Mouse (Mus musculus) c-Kit-positive CD71-positive TER-119-negative erythroid progenitor cells, embryonic 14.5 days (primary cell): ENCODE measurements around the gene Inka2.
"Not testable (repeated sequence)": the region's sequence is repeated elsewhere in the genome, so short reads cannot be mapped to it uniquely, and the experiment has no call there.

ENCODE experiments used
- DNase-seq: peaks from one replicate; pipeline ENCODE4 v3.0.0-alpha.2; 2013; ENCODE audit warnings: low read depth

The Inka2 gene

DNA sequence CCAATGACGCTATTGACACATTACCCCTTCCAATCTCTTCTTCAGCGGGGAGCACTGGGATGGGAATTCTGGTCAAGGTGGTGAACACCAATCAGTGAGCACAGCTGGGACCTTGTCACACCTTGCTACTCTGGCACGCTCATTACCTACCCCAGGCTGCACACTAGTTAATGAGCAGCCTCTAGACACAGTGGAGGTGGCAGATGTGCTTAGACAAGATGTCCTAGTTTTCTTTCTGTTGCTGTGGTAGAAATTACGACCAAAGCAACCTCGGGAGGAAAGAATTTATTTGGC is 7.3 kb upstream of the Inka2 start:
- DNase-seq = no peak

DNA sequence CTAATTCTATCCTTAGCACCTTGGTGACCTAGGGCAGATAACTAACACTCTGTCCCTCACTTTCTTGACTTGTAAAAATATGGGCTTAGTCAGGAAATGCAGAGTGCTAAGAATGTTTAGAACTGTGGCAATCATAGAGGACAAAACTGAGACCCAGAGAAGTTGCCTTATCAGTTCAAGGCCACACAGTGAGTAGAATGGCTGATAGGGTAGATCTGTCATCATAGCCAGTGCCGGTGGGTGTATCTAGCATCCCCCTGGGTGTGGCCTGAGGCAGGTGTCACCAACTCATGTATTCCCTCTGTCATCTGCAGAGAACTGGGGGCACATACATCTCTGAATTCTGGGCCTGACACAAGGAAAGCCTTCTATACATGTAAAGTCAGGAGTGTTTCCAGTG is 6.1 kb upstream of the Inka2 start:
- peak; percentile 72 for DNase-seq

DNA sequence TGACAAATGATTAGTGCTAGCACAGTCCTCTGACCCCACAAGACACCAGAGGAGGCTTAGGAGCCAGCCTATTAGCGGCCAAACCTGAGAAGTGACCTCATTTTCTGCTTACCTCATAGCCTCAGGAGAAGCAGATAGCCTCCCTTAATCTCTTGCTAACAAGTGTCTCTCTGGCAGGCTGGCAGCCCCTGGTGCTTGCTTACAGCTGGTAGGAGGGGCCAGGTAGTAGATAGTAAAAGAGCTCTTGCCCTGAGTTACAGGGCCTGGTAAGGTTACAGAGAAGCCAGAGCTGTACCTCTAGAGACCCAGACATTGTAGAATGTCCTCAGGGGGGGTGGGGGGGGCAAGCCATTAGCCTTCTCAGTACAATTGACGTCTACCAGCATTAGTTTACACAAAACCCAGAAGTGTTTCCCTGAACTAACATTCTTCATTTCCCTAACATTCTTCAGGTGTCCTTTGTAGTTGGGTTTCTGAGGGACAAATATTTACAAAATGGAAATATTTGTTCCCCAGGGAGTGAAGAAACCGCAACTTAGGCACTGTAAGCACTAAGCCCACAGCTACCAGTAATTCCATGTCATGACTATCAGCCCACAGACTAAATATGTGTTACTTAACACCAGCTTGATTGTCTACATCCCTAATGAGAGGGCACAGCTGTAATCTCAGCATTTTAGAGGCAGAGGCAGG is 5.0 kb upstream of the Inka2 start:
- peak; percentile 72 for DNase-seq

DNA sequence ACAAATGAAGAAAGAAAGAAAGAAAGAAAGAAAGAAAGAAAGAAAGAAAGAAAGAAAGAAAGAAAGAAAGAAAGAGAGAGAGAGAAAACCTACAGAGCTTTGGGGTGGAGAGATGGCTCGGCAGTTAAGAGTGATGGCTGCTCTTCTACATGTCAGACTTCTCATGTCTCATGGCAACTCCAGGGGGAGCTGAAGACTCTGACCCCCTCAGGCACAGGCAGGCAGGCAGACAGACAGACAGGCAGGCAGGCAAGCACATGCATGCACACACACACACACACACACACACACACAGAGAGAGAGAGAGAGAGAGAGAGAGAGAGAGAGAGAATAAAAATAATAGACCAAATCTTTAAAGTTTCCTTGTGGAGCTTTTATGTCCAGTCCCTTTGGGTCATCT is 3.6 kb upstream of the Inka2 start:
- not testable (repeated sequence) for DNase-seq

DNA sequence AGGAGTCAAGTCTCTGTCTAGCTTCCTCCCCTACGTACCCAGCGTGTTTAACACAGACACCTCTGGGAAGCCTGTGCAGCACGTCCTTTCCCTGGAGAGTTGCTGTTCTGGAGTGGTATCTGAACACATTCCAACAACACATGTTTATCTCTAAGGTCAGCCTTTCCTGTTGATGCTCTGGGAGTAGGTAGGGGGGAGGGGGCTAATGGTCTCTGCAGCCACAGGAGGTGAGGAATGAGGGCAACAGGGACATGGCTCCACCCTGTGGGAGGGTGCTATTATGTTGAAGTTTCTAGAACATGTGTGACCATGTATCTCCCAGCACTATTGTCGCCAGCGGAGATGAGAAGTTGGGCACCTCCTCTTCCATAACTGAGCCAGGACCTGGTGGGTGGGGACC is 3.0 kb upstream of the Inka2 start:
- DNase-seq = no peak

DNA sequence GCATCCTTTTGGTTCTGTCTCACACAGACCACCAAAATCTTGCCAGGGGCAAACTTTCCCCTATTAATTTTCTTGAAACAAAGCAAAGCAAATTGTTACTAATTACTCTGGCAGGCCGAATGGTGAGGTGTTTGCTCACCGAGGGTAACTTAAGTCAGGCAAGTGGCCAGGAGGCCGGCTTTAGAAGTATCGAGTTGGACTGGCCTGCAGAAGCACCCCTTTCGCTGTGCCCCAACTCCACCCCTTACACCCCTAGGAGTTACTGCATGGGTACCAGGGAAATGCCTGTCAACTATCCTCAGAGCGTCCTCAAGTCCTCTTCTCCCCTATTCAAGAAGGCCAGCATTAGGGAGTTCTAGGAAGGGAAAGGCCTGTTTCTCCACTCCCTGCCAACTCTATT is 828 bp upstream of the Inka2 start:
- DNase-seq = no peak

DNA sequence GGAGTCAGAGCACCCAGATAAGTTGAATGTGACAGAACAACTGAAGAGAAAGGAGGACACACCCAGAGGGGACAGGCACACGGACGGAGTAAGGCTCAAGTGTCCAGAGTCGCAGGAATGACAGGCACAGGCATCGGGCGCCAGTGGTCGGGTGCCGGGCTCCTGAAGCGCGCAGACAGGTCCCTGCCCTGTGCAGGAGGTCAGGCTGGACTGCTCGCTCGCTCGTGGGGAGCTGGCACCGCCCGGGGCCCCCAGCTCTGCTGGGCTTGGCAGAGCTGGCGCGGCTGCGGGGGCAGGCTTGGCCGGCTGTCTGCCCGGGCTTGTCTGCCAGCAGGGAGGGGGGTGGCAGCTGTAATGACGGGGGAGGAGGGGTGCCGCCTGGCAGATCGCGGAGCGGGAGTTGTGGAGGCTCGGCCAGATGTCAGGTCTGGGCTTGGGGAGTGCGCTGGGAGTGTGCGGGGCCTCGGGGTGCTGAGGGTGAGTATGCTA is 706 bp downstream of the Inka2 start:
- no peak for DNase-seq

DNA sequence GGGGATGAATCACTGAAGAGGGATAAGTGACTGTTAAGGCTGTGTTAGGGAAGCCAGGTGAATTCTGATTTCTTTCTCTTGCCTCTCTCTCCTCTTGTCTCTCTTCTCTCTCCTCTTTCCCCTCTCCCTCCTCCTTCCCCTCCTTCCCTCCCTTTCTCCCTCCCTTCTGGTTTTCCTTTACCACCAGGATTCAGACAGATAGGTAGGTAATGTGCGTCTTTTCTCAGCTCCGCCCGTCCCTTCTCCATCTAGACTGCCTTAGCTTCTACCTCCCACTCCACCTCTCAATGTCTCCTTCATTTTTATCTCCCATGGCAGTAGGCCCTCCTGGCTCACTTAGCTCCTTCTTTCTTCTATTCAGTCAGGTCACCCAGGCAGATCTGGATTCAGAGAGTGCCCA is 1.2 kb downstream of the Inka2 start:
- no peak for DNase-seq

DNA sequence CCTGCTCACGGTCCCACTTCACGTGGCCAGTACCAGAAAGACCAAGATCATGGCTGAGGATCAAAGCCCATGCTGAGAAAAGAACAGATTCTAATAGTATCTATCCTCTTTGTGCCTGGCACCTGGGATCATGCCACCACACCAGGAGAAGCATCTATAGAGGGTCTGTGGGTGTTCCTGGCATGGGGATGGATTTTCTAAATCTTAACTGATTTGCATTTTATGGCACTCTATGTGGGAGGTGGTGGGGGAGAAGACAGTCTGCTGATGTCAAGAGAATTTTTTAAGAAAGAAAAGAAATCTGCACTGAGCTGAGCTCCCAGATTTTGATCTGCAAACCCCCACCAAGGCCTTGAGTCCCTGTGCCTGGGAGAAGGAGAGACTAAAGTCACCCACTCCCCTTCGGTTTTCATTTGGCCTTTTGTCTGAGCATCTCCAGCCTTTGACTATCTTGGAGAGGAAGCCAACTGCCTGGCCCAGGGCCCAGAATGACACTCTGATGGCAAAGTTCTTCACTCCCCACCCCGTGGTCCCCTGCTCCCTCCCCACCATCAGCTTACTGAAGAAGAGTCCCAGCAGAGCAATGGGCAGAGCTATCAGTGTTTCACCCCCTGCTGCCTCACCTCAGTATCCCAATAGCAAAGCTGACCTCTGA is 2.1 kb downstream of the Inka2 start:
- no peak for DNase-seq

DNA sequence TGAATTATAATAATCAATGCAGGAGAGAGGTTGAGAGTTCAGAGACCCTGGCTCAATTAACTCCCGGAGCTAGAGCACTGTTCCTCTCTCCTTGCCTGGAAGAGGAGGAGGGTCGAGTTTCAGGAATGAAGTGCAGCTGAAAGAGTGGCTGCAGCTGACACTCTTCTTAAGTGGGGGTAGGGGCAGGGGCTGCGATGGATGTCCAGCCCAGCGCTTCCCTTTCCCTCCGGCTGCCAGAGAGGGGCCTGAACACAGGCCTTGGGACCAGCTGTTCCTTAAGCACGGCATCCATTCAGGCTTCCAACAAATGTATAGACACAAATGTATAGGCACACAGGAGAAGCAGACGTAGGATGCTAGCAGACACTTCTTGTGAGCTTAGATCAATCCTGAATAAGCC is 3.2 kb downstream of the Inka2 start:
- DNase-seq = no peak

DNA sequence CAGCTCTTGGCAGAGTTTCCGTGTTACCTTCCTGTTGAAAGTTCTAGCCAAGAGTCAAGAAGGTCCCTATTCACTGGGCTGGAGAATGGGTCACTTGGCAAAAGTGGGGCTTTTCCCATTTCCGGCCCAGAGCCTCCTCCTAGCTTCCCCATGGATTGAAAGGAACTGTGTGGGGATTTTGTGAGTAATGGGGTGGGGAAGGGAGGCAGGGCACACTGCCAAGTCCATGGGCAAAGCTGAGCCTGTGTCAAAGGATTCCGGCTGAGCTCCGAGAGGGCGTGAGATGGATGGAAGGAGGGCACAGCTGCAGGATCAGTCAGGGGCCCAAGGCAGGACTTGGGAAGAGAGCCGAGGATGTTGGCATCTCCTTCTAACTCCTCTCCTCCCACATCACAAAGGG is 5.8 kb downstream of the Inka2 start:
- DNase-seq = no peak

DNA sequence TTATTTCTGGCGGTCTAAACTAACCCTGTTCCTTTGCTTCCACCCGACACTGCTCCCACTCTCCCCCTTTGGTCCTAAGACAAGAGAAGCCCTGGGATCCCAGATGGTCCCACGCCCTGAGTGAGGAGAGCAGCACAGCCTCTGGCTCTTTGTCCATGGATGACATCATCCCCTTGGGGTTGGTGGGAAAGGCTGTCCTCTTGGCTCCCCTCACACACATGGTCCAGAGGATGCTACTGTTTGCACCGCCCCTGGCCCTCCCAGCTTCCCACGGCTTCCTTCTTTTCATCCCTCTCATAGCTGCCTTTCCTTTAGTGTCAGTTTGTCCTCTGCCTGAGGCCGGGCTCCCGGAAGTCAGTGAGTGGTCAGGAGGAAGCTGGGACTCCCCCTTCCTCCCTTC is 7.3 kb downstream of the Inka2 start:
- DNase-seq = no peak

DNA sequence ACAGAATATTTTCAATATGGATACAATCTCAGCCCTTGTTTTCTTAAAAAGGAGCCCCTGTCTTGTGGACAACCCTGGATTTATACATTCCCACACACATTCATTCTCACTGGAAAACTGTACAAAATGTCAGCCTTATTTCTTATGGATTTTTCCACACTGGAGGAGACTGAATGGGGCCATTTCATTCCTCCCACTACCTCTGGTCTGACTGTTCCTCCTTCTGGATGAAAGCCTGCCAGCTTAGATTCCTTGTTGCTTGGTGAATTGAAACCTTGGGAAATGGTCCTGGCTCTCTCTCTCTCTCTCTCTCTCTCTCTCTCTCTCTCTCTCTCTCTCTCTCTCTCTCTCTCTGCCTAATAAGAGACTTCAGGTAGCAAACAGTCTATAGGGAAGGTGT is 8.4 kb downstream of the Inka2 start:
- DNase-seq = no peak

DNA sequence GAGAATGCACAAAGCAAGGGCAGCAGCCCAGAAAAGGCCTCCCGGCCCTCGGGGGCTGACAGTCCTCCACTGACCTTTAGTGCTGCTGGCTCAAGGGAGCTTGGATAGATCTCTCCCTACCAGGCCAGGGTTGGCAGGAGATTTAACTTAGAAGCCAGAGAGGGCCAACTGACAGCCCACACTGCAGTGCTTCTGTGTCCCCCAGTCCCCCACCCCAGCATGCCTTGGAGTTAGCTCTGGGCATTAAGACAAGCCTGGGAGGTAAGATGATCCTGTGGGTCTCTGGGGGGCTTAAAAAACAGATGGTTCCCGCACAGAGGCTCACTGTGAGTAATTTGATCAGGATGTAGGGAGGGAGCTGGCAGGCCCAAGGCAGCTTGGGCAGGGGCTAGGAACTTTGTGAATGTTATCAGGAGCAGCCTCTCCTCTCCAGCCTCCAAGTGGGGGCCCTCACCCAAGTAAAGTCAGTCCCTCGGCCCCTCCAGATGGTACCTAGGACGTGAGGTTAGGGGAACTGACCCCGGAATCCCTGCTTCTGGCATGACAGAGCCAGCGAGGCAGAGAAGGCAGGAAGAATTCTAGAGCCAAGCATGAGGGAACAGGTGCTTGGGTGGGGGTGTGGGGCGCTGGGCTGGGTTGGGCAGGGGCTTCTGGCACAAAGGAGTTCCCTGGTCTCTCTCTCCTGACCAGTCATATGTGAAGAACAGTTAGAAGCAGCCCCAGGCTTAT is 9.9 kb downstream of the Inka2 start:
- DNase-seq = no peak

DNA sequence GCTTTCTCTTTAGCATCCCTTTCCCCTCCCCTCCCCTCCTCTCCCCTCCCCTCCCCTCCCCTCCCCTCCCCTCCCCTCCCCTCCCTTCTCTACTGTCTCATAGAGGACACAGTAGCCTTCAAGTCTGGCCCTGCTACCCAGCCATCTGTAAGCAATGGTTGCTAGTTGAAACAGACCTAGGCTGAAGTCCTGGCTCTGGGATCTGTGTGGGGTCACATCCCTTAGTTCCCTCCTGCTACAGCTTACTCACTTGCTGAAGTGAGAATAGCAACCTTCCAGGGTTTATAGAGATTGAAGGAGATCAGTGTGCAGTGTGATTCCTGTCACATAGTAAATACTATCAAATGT is 10.4 kb downstream of the Inka2 start:
- DNase-seq = no peak

DNA sequence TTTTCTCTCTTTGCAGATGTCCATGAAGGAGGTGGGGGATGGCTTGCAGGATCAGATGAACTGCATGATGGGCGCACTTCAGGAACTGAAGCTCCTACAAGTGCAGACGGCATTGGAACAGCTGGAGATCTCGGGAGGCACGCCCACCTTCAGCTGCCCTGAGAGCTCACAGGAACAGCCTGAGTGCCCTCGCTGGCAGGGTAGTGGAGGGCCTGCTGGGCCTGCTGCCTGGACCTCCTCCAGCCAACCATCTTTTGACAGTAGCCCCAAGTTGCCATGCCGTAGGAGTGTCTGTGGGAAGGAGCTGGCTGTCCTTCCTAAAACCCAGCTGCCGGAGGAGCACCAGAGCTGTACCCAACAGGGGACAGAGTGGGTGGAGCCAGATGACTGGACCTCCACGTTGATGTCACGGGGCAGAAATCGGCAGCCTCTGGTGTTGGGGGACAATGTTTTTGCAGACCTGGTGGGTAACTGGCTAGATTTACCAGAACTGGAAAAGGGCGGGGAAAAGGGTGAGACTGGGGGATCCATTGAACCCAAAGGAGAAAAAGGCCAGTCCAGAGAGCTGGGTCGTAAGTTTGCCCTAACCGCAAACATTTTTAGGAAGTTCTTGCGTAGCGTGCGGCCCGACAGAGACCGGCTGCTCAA is 12.1 kb downstream of the Inka2 start:
- no peak for DNase-seq

DNA sequence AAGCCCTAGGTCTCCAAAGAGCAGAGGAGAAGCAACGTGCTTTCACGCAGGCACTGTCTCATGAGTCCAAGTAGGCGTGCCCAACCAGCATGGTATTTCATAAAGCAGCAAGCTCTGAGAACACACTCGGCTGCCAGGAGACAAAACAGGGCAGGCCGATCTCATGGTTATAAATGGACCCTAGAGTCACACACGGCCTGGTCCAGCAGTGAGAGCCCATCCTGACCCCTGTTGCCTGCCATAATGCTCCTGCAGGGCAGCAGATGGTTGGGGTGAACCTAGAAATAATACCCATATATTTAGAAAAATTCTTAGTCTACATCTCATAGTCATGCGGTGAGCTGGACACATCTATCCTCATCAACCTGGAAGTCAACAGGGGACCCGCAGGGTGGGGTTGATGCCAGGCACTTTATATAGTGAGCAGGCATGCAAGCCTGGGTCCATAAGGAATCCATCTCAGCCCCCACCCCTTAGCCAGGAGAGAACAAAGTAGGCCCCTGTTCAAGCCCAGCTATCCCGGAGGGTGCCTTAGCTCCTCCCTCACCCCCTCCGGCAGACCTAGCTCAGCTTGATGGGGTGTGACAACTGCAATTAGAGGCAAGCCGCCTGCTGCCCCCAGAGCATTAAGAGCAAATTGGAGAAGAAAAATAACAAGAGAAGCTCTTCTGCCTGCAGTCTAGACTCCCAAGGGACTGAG is 13.6 kb downstream of the Inka2 start:
- DNase-seq = no peak

DNA sequence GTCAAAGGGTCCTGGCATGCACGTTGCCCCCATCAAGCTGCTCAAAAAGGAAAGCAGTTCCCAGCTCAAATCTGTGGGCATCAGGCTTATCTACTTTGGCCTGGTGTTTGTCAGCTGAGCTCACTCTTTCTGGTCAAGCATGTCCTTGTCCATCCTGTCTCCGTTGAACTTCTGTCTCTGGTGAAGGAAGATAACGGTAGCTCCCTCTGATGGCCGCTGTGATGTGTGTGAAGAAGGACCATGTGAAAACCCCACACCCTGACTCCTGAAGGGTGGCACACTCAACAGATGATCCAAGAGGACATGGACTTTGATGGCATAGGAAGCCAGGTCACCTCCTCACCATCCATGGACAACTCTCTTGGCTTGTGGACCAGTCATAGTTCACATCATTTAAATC is 14.3 kb downstream of the Inka2 start:
- no peak for DNase-seq

DNA sequence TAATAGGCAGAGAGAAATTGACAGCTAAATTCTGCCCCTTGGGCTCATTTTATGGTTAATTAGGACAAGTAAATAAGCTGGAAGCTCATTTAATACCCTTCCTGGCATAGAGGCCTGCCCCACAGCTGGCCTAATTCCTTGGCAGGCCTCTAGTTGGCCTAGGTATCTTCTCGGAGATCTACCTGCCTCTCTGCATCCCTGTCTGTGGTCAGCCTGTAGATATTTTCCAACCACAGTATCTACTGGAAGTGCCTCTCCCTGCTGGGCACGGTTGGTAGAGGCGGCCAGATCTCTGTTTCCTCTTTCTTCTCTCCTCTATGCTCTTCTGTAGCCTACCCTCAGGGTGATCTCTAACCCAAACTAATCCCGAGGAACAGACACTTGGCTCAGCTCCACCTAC is 15.6 kb downstream of the Inka2 start:
- DNase-seq = no peak

DNA sequence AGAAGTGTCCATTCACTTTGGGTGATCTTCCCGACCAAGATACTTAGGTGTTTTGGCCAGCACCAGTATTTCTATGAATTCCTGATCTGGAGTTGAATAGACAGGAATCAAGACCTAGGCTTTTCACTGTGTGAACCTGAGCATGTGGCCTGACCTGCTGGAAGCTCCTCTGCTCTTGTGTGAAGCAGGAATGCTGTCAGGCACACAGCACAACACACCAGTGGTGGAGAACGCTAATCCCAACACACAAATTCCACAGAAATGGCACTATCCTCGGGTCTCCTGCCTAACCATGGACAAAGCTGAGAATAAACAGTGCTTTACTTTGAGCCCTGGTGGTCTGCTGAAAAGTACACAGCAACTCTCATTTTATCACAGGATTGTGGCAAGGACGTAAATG is 16.1 kb downstream of the Inka2 start:
- no peak for DNase-seq

DNA sequence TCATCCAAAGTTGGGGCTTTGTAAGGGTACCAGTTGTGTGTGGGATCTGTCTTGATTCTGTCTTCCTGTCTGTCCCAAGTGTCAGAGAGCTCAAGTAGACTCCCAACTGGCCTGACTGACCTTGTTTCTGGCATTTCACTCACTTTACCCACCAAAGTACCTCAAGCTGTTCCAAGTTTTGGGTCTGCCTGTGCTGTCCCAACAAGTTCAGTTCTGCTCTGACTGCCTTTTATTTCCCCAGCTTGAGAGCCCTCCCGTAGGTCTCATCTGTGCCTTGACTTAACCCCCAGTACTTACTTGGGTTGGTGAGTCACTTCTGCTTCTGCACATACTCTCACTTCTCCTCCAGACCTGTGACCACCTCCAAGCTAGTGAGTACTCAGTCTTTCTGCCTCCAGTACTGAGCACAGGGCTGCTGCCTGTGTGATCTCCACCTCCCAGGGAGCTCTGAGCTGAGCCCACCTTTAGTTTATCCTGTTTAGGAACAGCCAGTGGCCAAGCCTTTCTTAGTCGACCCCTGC is 17.3 kb downstream of the Inka2 start:
- DNase-seq = no peak

DNA sequence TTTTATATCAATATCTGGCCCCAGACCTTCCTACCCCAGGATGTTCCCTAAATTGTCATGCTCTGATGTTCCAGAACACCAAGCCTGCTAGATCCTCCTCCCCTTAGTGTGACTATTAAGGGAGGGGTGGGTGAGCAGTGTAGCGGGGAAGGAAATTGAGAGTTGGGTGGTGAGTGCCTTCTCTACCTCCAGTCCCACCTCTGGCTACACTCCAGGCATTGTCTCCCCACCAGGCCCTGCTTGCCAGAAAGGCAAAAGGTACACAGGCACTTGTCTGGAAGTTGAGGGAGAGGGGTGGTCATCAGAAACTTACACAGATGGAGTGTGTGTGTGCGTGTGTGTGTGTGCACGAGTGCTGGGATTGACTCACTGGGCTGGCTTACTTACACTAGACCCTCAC is 18.1 kb downstream of the Inka2 start:
- no peak for DNase-seq
